Mouse (Mus musculus): Measurements from ENCODE around the gene Kri1. TPM values are rescaled to one million over a fixed set of nuclear protein-coding genes. Genes with fewer than 3 reads are reported as not detected.
"Not testable (repeated sequence)": the region's sequence is repeated elsewhere in the genome, so short reads cannot be mapped to it uniquely, and the experiment has no call there.

Kri1 gene
- polyA plus RNA-seq, 1 experiment from 2014 or later = 20.1 TPM

DNA sequence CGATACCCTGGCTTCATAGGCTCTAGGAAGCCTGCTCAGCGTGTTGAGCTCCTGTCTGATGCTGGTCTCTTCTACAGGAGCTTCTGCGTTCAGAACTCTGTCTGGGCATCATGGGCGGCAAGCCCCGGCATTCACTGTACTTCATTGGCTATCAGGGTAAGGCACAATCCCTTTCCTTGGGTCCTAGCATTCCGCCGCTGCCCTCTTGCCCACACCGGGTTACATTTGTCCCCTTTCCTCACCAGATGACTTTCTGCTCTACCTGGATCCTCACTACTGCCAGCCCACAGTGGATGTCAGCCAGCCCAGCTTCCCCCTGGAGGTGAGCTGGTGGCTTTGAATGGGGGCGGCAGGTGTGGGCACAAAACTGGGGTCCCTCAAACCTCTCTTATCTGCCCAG lies 15.4 kb downstream of the Kri1 start:
- no peaks in the 10 kb centered on the region for H3K27me3 ChIP-seq (replicated peaks; ENCODE audit: control insufficient read depth, insufficient read depth, low read length)
- WGBS = 94% methylated on average over 9 of the region's 9 CpGs

DNA sequence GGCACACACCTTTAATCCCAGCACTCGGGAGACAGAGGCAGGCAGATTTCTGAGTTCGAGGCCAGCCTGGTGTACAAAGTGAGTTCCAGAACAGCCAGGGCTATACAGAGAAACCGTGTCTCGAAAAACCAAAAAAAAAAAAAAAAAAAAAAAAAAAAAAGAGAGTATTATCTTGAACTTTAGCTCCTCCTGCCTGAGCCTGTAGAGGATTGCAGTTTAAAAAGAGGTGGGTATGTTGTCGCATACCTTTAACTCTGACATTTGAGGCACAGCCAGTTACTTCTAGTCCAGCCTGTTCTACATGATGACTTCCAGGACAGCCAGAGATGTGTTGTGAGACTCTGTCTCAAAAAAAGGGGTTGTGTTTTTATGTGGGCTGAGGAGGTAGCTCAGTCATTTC lies 18.2 kb downstream of the Kri1 start:
- Histone ChIP-seq H3K4me1 (replicated peaks; ENCODE audit: control insufficient read depth, insufficient read depth, low read length) (peaks cover 15% of the 10 kb centered on the region), H3K36me3 (ENCODE audit: control insufficient read depth, insufficient read depth) (peaks cover 30% of the 10 kb centered on the region)
- H3K27ac ChIP-seq (ENCODE audit: low read length); ATAC-seq; H3K9me3 ChIP-seq (ENCODE audit: control insufficient read depth, low read length); H3K9ac ChIP-seq (replicated peaks; ENCODE audit: low read depth, low read length); H3K4me2 ChIP-seq (ENCODE audit: low read length); H3K4me3 ChIP-seq (replicated peaks; ENCODE audit: low read length); H3K27me3 ChIP-seq (replicated peaks; ENCODE audit: control insufficient read depth, insufficient read depth, low read length): not testable (repeated sequence)
- 85% methylated on average over 5 of the region's 5 CpGs for WGBS

More for the DNA sequence above, 15.4 kb downstream of the Kri1 start:
- Histone ChIP-seq H3K4me3 (replicated peaks; ENCODE audit: low read length) (no peak overlapping the region), H3K9ac (replicated peaks; ENCODE audit: low read depth, low read length) (no peak overlapping the region), H3K27ac (ENCODE audit: low read length) (no peak overlapping the region), H3K36me3 (ENCODE audit: control insufficient read depth, insufficient read depth) (peaks cover 49% of the 10 kb centered on the region), H3K9me3 (ENCODE audit: control insufficient read depth, low read length) (no peaks in the 10 kb centered on the region), H3K4me1 (replicated peaks; ENCODE audit: control insufficient read depth, insufficient read depth, low read length) (no peaks in the 10 kb centered on the region), H3K4me2 (ENCODE audit: low read length) (no peak overlapping the region)
- ATAC-seq = no peak

DNA sequence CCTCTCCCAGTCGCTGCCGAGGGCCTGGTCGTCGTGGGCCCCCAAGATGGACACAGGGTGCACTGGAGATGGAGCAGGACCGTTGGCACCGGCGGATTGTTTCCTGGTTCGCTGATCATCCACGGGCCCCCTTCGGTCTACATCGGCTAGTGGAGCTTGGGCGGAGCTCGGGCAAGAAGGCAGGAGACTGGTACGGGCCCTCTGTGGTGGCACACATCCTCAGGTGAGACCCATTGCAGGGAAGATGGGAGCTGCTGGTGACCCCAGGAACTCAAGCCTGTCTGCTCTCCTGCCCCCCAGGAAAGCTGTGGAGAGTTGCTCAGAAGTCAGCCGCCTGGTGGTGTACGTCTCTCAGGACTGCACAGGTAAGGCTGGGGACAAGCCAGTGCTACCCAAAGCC lies 19.5 kb downstream of the Kri1 start:
- Histone ChIP-seq H3K9ac (replicated peaks; ENCODE audit: low read depth, low read length) (no peak overlapping the region), H3K27me3 (replicated peaks; ENCODE audit: control insufficient read depth, insufficient read depth, low read length) (no peaks in the 10 kb centered on the region), H3K9me3 (ENCODE audit: control insufficient read depth, low read length) (no peaks in the 10 kb centered on the region), H3K4me3 (replicated peaks; ENCODE audit: low read length) (no peak overlapping the region), H3K4me1 (replicated peaks; ENCODE audit: control insufficient read depth, insufficient read depth, low read length) (peaks cover 18% of the 10 kb centered on the region), H3K36me3 (ENCODE audit: control insufficient read depth, insufficient read depth) (peaks cover 19% of the 10 kb centered on the region), H3K27ac (ENCODE audit: low read length) (no peak overlapping the region), H3K4me2 (ENCODE audit: low read length) (no peak overlapping the region)
- ATAC-seq = no peak
- WGBS = 93% methylated on average over 16 of the region's 16 CpGs

DNA sequence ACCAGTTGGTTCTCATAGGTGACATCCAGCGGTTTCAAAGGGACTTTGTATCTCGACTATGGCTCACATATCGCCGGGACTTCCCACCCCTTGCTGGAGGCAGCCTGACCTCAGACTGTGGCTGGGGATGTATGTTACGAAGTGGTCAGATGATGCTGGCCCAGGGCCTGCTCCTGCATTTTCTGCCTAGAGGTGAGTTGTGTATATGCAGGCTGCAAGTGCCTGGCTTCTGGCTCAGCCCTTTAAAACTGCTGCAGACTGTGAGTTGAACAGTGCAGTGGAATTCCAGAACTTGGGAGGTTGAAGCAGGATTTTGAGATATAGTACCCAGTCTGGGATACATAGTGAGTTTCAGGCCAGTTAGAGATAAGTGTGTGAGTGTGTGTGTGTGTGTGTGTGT lies 20.9 kb downstream of the Kri1 start:
- 89% methylated on average over 5 of the region's 5 CpGs for WGBS
- Histone ChIP-seq H3K27ac (ENCODE audit: low read length) (no peak overlapping the region), H3K9me3 (ENCODE audit: control insufficient read depth, low read length) (no peaks in the 10 kb centered on the region), H3K36me3 (ENCODE audit: control insufficient read depth, insufficient read depth) (peaks cover 9% of the 10 kb centered on the region; the same call in 1 of the 2 replicates), H3K27me3 (replicated peaks; ENCODE audit: control insufficient read depth, insufficient read depth, low read length) (no peaks in the 10 kb centered on the region), H3K9ac (replicated peaks; ENCODE audit: low read depth, low read length) (no peak overlapping the region), H3K4me2 (ENCODE audit: low read length) (no peak overlapping the region), H3K4me3 (replicated peaks; ENCODE audit: low read length) (no peak overlapping the region), H3K4me1 (replicated peaks; ENCODE audit: control insufficient read depth, insufficient read depth, low read length) (peaks cover 18% of the 10 kb centered on the region)
- no peak for ATAC-seq

DNA sequence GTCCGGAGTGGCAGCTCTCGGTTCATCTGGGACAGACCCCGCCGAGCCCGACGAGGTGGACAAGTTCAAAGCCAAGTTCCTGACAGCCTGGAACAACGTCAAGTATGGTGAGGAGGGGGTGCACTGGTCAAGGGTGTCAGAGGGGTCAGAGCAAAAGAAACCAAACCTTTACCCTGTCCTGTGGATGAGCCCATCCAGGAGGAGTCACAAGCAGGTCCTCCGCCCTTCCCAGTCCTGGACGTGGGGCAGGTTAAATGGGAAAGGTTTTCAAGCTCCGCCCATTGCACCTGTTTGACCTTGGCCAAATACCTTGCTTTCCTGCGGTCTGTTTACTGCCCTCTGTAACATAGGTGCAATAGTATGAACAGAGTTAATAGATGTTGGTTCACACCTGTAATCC lies 22.2 kb downstream of the Kri1 start:
- Histone ChIP-seq H3K27ac (ENCODE audit: low read length) (peak overlapping the region; percentile 49; the same call in 1 of the 2 replicates), H3K36me3 (ENCODE audit: control insufficient read depth, insufficient read depth) (peaks cover 6% of the 10 kb centered on the region; the same call in 1 of the 2 replicates), H3K4me2 (ENCODE audit: low read length) (peak overlapping the region; percentile 84), H3K4me3 (replicated peaks; ENCODE audit: low read length) (peak overlapping the region; percentile 63), H3K9me3 (ENCODE audit: control insufficient read depth, low read length) (no peaks in the 10 kb centered on the region), H3K4me1 (replicated peaks; ENCODE audit: control insufficient read depth, insufficient read depth, low read length) (peaks cover 18% of the 10 kb centered on the region), H3K27me3 (replicated peaks; ENCODE audit: control insufficient read depth, insufficient read depth, low read length) (no peaks in the 10 kb centered on the region), H3K9ac (replicated peaks; ENCODE audit: low read depth, low read length) (peak overlapping the region; percentile 76)
- 5% methylated on average over 11 of the region's 11 CpGs for WGBS
- no peak for ATAC-seq

DNA sequence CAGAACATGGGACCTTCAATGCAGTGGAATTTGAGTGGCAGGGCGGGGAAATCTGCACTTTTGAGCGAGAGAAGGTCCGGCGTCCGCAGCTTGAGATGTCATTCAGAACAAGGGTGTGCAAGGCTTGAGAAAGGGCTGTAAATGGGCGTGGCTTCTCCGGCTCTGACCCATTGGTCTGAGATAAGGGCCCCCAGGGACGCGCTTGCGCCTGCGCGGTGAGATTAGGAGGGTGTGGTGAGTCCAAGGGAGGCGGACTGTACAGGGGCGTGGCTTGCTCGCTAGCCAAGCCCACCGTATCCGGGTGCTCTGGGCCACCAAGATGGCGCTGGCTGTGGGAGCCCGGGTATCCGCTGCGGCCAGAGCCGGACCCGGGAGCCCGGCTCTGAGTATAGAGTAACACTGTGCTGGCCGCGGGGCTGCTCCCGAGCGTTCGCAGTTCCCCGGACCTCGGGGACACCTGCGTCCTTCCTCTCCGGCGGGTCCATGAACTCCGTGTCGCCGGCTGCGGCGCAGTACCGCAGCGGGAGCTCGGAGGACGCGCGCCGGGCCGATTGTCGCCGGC lies 22.7 kb downstream of the Kri1 start, which contains the start of gene Atg4d:
Gene Atg4d, plus strand, starts transcription at position 294 of the 562 bp plus-strand sequence.
- peak; percentile 98 for ATAC-seq
- H3K9ac ChIP-seq (replicated peaks; ENCODE audit: low read depth, low read length) = peak within 1 kb of the TSS; percentile 76
- H3K36me3 ChIP-seq (ENCODE audit: control insufficient read depth, insufficient read depth) = peaks cover 6% of the 10 kb centered on the region; the same call in 1 of the 2 replicates
- H3K27me3 ChIP-seq (replicated peaks; ENCODE audit: control insufficient read depth, insufficient read depth, low read length) = no peaks in the 10 kb centered on the region
- H3K9me3 ChIP-seq (ENCODE audit: control insufficient read depth, low read length) = no peaks in the 10 kb centered on the region
- H3K4me3 ChIP-seq (replicated peaks; ENCODE audit: low read length) = peak within 1 kb of the TSS; percentile 63
- 0% methylated on average over 45 of the region's 49 CpGs for WGBS
- peak within 1 kb of the TSS; percentile 55 for H3K27ac ChIP-seq (ENCODE audit: low read length)
- peaks cover 18% of the 10 kb centered on the region for H3K4me1 ChIP-seq (replicated peaks; ENCODE audit: control insufficient read depth, insufficient read depth, low read length)
- peak within 1 kb of the TSS; percentile 84 for H3K4me2 ChIP-seq (ENCODE audit: low read length)

DNA sequence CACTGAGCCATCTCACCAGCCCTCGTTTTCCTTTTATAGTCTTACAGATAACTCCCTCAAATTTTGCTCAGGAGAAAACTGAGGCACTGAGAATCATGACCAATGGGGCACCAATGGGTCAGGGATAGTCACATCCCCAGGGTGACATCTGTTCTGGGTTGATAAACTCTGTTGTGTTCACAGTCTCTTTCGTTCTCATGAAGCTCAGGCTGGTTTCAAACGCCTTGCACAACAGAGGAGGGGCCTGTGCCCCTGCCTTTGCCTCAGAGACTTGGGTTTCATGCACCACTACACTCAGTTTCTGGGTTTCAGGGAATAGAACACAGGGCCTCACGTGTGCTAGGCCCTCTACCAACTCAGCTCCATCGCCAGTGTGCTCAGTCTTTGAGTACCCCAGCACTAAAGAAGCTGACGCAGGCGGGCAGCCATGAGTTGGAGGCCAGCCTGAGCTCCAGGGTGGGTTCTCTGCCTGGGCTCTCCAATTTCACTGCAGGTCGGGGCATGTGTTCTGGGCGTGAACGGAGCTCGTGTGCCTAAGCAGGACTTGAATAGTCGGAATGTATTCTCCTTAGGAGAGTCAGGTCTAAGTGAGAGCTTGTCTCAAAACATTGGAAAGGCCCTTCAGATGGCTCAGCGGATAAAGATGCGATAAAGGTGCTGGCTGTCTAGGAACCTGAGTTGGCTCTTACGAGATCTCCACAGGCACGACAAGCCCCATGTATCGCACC lies 23.3 kb downstream of the Kri1 start:
- Histone ChIP-seq H3K4me3 (replicated peaks; ENCODE audit: low read length) (peak overlapping the region; percentile 63), H3K36me3 (ENCODE audit: control insufficient read depth, insufficient read depth) (peaks cover 6% of the 10 kb centered on the region; the same call in 1 of the 2 replicates), H3K4me2 (ENCODE audit: low read length) (peak overlapping the region; percentile 72), H3K4me1 (replicated peaks; ENCODE audit: control insufficient read depth, insufficient read depth, low read length) (peaks cover 18% of the 10 kb centered on the region), H3K9ac (replicated peaks; ENCODE audit: low read depth, low read length) (peak overlapping the region; percentile 76), H3K9me3 (ENCODE audit: control insufficient read depth, low read length) (no peaks in the 10 kb centered on the region), H3K27me3 (replicated peaks; ENCODE audit: control insufficient read depth, insufficient read depth, low read length) (no peaks in the 10 kb centered on the region), H3K27ac (ENCODE audit: low read length) (peak overlapping the region; percentile 55; the same call in 1 of the 2 replicates)
- ATAC-seq = no peak; the same call in 1 of the 2 replicates
- WGBS = 16% methylated on average over 17 of the region's 17 CpGs

DNA sequence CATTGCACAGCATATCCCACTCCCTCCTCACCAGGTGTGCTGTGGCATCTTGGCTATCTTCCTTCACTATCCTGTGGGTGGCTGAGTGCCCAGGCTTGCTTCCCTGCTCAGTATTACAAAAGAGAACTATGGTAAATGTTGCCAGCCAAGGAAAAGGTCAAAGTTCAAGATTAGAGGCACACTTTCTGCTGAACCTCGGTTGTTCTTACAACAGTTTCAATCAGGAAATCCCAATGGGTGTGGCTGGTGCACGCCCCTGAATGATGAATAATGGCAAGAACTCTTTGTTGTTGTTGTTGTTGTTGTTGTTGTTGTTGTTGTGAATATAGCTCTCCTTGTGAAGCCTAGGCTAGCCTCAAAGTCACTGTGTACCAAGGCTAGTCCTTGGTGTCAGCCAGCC lies 25.9 kb downstream of the Kri1 start:
- 62% methylated on average over 2 of the region's 2 CpGs for WGBS
- no peak for ATAC-seq
- peaks cover 16% of the 10 kb centered on the region for H3K4me1 ChIP-seq (replicated peaks; ENCODE audit: control insufficient read depth, insufficient read depth, low read length)
- no peak overlapping the region for H3K4me2 ChIP-seq (ENCODE audit: low read length)
- no peak overlapping the region for H3K27ac ChIP-seq (ENCODE audit: low read length)
- no peaks in the 10 kb centered on the region for H3K27me3 ChIP-seq (replicated peaks; ENCODE audit: control insufficient read depth, insufficient read depth, low read length)
- no peaks in the 10 kb centered on the region for H3K9me3 ChIP-seq (ENCODE audit: control insufficient read depth, low read length)
- no peak overlapping the region for H3K4me3 ChIP-seq (replicated peaks; ENCODE audit: low read length)
- no peaks in the 10 kb centered on the region for H3K36me3 ChIP-seq (ENCODE audit: control insufficient read depth, insufficient read depth)
- no peak overlapping the region for H3K9ac ChIP-seq (replicated peaks; ENCODE audit: low read depth, low read length)

DNA sequence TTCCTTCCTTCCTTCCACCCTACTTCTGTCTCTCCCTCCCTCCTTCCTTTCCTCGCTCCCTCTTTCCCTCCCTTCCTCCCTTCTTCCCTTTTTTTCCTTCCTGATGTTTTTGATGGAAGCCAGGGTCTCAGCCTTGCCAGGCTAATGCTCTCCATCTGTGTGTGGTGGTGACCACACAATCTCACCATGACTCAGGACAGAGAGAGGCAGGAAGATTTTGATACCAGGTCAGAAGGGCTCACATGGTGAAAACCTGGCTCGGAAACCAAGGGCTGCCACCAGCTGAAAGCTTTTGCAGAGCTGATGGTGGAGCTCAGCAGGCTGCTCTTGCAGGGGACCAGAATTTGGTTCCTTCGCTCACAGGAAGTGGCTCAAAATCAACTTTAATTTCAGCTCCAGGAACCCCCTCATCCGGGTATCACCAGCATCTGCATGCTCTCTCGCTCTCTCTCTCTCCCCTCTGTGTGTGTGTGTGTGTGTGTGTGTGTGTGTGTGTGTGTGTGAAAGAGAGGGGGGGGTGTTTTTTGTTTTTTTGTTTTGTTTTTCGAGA lies 27.2 kb downstream of the Kri1 start:
- WGBS = 77% methylated on average over 6 of the region's 6 CpGs
- Histone ChIP-seq H3K9ac (replicated peaks; ENCODE audit: low read depth, low read length) (no peak overlapping the region), H3K36me3 (ENCODE audit: control insufficient read depth, insufficient read depth) (no peaks in the 10 kb centered on the region), H3K27ac (ENCODE audit: low read length) (no peak overlapping the region), H3K9me3 (ENCODE audit: control insufficient read depth, low read length) (no peaks in the 10 kb centered on the region), H3K4me3 (replicated peaks; ENCODE audit: low read length) (no peak overlapping the region), H3K27me3 (replicated peaks; ENCODE audit: control insufficient read depth, insufficient read depth, low read length) (no peaks in the 10 kb centered on the region), H3K4me2 (ENCODE audit: low read length) (no peak overlapping the region), H3K4me1 (replicated peaks; ENCODE audit: control insufficient read depth, insufficient read depth, low read length) (peaks cover 4% of the 10 kb centered on the region)
- ATAC-seq = no peak

Measured in forebrain, embryonic 16.5 days (tissue).